Mouse (Mus musculus) left cerebral cortex, adult 8-10 months (tissue): Measurements from ENCODE around the gene Psma6. TPM values are rescaled to one million over a fixed set of nuclear protein-coding genes. Genes with fewer than 3 reads are reported as not detected.

ENCODE experiments used
- DNase-seq, 2 experiments: peaks; one replicate each; pipeline ENCODE4 v3.0.0; 2022; ENCODE audit warnings: low spot score in 2 of 2
- total RNA-seq, 4 experiments: library from RNA; stranded (reverse); gene quantifications; 2 replicates each; pipeline ENCODE4 v1.2.4; 2022

Gene Psma6
- total RNA-seq, 4 experiments from 2014 or later: 137 to 150 (median 142) TPM

GRCm38 (mm10) chr12:55463992-55464845, 80.2 kb downstream of the Psma6 start:
- peak; percentile 25 to 53 for DNase-seq

GRCm38 (mm10) chr12:55464846-55465361, 80.9 kb downstream of the Psma6 start:
- no peak for DNase-seq

GRCm38 (mm10) chr12:55465401-55465983, 81.5 kb downstream of the Psma6 start:
- no peak for DNase-seq

GRCm38 (mm10) chr12:55466088-55466701, 82.2 kb downstream of the Psma6 start:
- no peak for DNase-seq

- no peak for DNase-seq
These were observed 82.8 kb downstream of the Psma6 start for GRCm38 (mm10) chr12:55466816-55467215.

- DNase-seq: no peak
These were observed 83.5 kb downstream of the Psma6 start for GRCm38 (mm10) chr12:55467331-55468180.

Other genes starting within 250 kb of the Psma6 start
- gene Srp54b, start 229.1 kb upstream of the Psma6 start, total RNA-seq: 10 to 100 TPM; 26.7 to 57.9 (median 45.6) TPM
- gene 1700047I17Rik2, start 184.6 kb upstream of the Psma6 start, total RNA-seq: 10 to 100 TPM in 1 of 4 experiments, under 1 TPM in 1, not detected in 2; 0.53 to 10.9 TPM
- 10 to 100 TPM; 33.4 to 40.9 (median 35.9) TPM for gene Srp54c, start 154.1 kb upstream of the Psma6 start, total RNA-seq
- 10 to 100 TPM in 2 of 4 experiments, 1 to 10 TPM in 2; 8.9 to 11.5 (median 10.3) TPM for gene 1110008L16Rik, start 84.6 kb upstream of the Psma6 start, total RNA-seq
- gene Ppp2r3c, start 81.2 kb upstream of the Psma6 start, total RNA-seq: 10 to 100 TPM; 11.6 to 13.8 (median 12.8) TPM
- gene Nfkbia, start 108.4 kb downstream of the Psma6 start, total RNA-seq: 10 to 100 TPM; 30.4 to 36.8 (median 35.1) TPM
- gene Aldoart2, start 181.0 kb downstream of the Psma6 start, total RNA-seq: not detected
- gene Insm2, start 215.2 kb downstream of the Psma6 start, total RNA-seq: under 1 TPM; 0.21 to 0.46 (median 0.24) TPM